Mouse (Mus musculus): ENCODE data around the gene Ednrb.

DNA sequence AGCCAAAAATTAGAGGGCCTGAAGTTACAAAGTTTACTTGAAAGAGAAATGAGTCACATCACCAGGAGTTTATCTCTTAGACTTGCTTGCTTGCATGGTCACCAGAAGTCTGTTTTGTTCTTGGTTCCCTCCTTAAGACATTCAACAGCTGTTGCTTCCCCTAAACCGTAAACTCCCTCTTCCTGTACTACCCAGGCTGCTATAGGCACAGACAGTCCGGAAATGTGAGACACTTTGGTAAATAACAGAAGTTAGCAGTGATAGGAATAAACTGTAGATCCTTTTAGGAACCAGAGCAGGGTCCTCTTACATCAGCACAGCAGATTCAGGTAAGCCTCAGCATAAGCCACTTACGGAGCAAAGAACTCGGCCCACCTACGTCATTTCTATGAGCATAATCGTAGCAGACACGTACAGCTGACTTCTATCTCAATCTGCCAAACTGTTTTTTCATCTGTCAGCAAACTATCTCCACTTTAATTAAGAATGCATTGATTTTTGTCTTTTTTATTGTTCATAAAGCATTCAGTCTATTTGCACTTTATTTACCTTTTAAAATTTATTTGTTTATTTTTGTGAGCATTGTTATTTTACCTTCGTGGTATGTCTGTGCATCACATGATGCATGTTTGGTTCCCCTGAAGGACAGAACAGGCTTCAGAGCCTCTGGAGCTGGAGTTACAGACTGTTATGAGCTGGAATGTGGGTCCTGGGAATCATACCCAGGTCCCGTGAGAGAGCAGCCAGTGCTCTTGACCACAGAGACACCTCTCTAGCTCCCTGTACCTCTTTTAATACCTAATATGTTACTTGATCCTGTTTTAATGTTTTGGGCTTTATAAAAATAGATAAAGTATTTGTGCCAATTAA lies 58.9 kb downstream of the Ednrb start:
- TF ChIP-seq CTCF (IDR thresholded peaks at IDR 0.05; ENCODE audit: insufficient read depth, low read depth, low read length): no peak
- TF ChIP-seq POLR2A (IDR thresholded peaks at IDR 0.05; ENCODE audit: insufficient read depth, low read depth, low read length): no peak
